Mouse (Mus musculus) embryonic fibroblast, embryonic 13.5 days (primary cell): ENCODE results near the gene Ptpn6. TPM values are rescaled to one million over a fixed set of nuclear protein-coding genes. Genes with fewer than 3 reads are reported as not detected.
"Not testable (repeated sequence)": the region's sequence is repeated elsewhere in the genome, so short reads cannot be mapped to it uniquely, and the experiment has no call there.

ENCODE experiments used
- H3K27ac ChIP-seq: 2 replicates; pipeline ENCODE4 v1.5.1; 2012; ENCODE audit warnings: low read length, control low read depth, inconsistent platforms; ENCODE audit not compliant: insufficient read depth
- H3K4me1 ChIP-seq: 2 replicates; pipeline ENCODE4 v1.6.1; 2011; ENCODE audit warnings: low read length; ENCODE audit not compliant: control insufficient read depth, insufficient read depth
- H3K4me3 ChIP-seq: 2 replicates; pipeline ENCODE4 v1.5.1; 2011; ENCODE audit warnings: mild to moderate bottlenecking, control low read depth, low read length; ENCODE audit not compliant: insufficient read depth
- CTCF ChIP-seq: IDR thresholded peaks from 2 replicates; pipeline ENCODE4 v1.5.1; 2011; ENCODE audit warnings: mild to moderate bottlenecking, control low read depth, low read length, moderate library complexity, borderline replicate concordance; ENCODE audit not compliant: insufficient read depth
- POLR2A ChIP-seq: IDR thresholded peaks from 2 replicates; pipeline ENCODE4 v1.6.1; 2011; ENCODE audit warnings: low read depth, mild to moderate bottlenecking, control low read depth, low read length, moderate library complexity
- polyA plus RNA-seq: library from polyadenylated mRNA; stranded (reverse); fragments of >200 nt; gene quantifications from 2 replicates; pipeline ENCODE4 v1.2.4, GENCODE M21; 2011; ENCODE audit warnings: low read depth; ENCODE audit not compliant: missing spikeins, insufficient read length

The Ptpn6 gene
- polyA plus RNA-seq, 1 experiment, result 4.3 TPM

DNA sequence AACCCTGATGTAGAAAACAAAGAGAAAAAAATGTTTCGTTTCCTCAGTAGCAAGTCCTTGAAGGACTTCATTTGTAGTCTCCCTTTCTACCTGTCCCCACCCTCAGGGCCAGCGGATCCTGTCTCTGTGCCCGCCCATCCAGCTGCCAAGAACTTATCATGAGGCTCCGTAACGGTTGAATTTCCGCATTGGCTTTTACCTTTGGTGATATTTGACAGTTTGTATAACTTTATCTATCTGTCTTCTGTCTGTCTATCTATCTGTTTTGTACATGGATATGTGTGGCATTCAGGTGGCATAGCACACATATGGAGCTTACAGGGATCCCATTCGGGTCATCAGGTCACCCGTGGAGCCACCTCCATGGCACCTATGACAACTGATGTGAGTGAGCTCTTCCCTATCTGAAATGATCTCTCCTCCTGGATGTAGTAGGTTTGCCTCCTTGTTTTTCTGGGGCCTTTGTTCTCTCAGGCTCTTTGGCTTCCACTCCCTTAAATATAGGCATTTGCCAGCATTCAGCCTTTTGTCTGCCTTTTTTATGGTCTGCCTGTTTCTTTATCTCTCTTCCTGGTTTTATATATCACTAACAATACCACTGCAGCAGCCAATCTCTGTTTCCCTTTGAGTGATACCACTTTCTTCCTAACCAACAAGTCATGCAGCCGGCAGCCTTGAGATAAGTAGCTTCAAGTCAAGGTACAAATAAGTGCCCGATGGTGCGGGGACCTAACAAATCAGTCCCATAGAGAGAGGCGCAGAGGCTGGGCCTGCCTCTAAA, 52.7 kb downstream of the Ptpn6 start:
- Histone ChIP-seq H3K4me1 (peaks cover 21% of the 10 kb centered on the region), H3K27ac (no peak overlapping the region), H3K4me3 (no peak overlapping the region)
- TF ChIP-seq CTCF (no peak), POLR2A (no peak)

DNA sequence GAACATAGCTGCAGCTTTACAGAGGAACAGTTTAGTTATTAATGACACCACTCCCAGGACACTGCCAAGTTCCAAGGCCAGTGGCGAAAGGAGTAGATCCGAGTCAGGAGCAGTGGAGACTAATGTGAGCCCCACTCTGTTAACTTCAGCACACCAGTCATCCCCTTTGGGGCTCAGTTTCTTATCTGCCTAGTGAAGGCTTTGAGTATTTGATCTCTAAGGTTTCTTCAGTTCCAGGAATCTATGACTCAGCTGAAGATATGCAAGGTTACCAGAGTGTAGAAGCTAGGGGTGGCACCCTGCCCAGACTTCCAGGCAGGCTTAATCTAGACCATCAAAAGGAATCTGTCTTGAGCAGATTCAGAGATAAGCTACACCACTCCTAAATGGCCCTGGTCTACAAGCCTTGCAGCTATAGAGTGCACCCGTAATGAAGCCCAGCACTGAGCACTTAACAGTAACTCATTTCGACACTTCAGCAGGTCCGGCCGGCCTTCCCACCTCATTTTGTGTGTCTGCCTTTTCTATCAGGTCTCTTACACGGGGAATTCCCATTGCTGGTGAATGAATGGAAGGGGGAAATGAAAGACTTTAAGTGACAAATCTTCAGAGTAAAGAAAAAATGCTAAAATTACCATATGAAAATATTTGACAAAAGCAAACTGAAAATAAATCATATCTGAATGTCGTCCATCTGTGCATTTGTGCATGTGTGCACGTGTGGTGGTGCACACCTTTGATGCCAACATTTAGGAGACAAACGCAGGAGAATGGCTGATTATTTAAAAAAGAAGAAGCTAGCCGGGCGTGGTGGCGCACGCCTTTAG, 54.7 kb downstream of the Ptpn6 start:
- H3K4me3 ChIP-seq, result no peak overlapping the region
- H3K27ac ChIP-seq, result peak overlapping the region; percentile 53
- no peak for TF ChIP-seq POLR2A
- no peak for TF ChIP-seq CTCF
- H3K4me1 ChIP-seq, result peaks cover 18% of the 10 kb centered on the region

DNA sequence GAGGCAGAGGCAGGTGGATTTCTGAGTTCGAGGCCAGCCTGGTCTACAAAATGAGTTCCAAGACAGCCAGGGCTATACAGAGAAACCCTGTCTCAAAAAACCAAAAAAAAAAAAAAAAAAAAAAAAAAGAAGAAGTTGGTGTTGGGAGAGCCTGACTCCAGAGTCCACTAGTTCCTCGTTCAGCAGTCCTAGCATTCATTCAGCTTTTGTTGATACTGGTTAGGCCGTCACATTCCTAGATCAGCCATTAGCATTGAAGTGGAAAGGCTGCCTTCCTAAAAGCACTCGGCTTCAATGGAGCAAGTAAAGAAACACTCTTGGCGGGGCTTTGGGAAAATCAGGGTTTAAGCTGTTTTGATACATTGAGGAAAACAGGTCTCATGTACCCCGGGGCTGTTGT, 56.2 kb downstream of the Ptpn6 start:
- H3K4me1 ChIP-seq, result peaks cover 11% of the 10 kb centered on the region
- not testable (repeated sequence) for H3K27ac ChIP-seq, H3K4me3 ChIP-seq

DNA sequence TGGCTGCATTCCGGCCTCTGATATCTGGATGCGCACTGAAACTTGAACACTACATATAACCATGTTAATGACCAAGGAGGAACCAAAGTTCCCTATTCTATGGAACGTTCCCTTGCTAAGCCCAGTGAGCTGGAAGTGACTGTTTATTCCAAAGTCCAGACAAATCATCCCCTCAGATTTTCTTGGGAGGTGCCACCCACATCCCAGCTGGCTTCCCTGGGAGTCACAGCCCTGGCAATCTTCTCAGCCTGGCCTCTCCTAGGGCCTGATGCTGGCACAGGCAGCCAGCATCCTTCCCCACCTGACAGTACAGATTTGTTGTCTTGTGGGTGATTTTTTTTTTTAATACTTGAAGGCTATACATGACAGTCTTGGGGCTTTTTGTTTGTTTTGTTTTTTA, 59.0 kb downstream of the Ptpn6 start:
- TF ChIP-seq POLR2A (no peak), CTCF (no peak)
- H3K27ac ChIP-seq, result no peak overlapping the region
- H3K4me1 ChIP-seq, result peaks cover 11% of the 10 kb centered on the region
- no peak overlapping the region for H3K4me3 ChIP-seq

DNA sequence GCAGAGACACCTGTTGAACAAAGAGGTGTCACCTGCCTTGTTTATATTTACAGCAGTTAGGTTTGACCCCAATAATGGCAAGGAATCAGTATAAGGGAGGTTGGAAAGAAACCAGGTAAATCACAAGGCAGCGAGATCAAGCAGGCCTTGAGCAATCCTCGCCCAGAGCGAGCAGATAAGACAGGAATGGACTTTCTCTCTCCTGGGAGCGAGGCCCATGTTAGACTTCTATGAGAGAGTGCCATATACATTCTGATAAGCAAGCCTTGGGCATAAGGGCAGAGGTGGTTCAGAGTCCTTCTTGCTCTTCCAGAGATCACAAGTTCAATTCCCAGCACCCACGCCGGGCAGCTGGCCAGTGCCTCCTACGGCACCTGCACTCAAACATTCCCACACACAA, 59.7 kb downstream of the Ptpn6 start:
- peaks cover 9% of the 10 kb centered on the region for H3K4me1 ChIP-seq
- no peak overlapping the region for H3K27ac ChIP-seq
- TF ChIP-seq CTCF, result no peak
- no peak for TF ChIP-seq POLR2A
- H3K4me3 ChIP-seq, result no peak overlapping the region

DNA sequence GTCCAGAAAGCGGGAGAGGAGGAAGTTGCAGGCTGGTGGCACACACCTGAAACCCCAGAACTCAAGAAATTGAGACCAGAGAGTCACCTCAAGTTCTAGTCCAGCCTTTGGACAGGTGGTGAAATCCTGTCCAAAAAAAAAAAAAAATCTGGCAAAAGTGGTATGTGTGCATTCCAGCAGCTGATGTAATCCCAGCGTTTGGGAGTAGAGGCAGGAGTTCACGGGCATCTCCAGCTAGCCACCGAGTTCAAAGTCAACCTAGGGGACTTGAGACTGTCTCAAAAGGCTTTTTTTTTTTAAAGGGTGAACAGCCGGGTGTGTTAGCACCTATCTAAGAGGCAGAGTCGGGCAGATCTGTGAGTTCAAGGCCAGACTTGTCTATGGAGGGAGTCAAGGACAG, 62.3 kb downstream of the Ptpn6 start:
- TF ChIP-seq CTCF (no peak), POLR2A (no peak)
- H3K4me3 ChIP-seq, result no peak overlapping the region
- H3K27ac ChIP-seq, result no peak overlapping the region
- H3K4me1 ChIP-seq, result no peaks in the 10 kb centered on the region; the same call in 1 of the 2 replicates

DNA sequence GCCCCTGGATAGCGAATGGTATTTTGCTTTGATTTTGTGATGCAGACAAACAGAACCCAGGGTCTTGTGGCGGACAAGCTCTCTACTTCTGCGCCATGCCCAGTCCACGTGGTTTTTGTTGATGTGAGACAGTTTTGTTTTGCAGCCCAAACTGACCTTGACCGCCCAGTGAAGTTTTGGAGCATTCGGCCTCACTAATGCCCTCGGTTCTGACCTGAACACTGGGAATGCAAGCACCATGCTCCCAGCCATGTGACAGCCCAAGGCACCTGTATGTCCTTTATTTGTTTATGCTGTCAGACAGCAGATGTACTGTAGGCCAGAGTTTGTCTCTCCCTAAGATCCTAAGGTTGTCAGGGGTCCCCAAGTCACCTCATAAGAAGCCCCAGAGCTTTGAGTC, 63.9 kb downstream of the Ptpn6 start:
- Histone ChIP-seq H3K27ac (no peak overlapping the region), H3K4me1 (no peaks in the 10 kb centered on the region; the same call in 1 of the 2 replicates), H3K4me3 (no peak overlapping the region)
- TF ChIP-seq POLR2A, result no peak
- no peak for TF ChIP-seq CTCF

DNA sequence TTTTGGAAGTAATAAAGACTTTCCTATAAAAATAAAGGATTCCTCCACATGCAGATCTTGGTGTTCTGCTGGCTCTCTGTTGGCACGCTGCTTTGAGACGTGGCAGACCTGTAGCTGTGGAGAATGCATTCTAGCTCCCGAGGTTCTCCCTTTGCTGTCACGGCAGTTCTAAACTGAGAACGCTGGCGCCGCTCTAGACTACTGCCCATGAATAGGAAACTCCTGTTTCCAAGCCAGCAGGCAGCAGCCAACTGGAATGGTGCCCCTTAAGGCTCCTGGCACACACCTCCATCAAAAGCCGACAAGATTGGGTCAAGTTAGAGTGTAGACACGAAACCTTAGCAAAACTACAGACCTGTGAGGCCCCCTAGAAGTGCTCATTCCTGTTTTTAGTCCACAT, 64.9 kb downstream of the Ptpn6 start:
- TF ChIP-seq POLR2A, result no peak
- TF ChIP-seq CTCF, result no peak
- Histone ChIP-seq H3K4me3 (no peak overlapping the region), H3K4me1 (no peaks in the 10 kb centered on the region; the same call in 1 of the 2 replicates), H3K27ac (no peak overlapping the region)

DNA sequence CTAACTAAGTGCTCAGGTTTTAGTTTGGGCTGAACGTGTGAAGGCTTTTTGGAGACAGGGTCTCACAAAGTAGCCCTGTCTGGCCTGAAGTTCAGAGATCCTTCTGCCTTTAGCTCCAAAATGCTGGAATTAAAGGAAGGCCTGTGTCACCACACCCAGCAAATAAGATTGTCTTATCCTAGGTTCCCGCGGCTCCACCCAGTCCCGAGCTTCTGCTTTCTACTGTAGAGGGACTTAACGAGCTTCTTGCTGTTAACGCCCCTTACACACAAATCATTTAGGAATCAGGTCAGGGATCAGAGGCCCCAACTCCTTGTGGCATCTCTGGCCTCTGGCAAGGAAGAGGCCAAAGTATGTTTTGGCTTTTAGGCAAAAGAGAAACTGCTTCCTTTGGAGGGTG, 66.4 kb downstream of the Ptpn6 start:
- Histone ChIP-seq H3K4me1 (no peaks in the 10 kb centered on the region; the same call in 1 of the 2 replicates), H3K4me3 (no peak overlapping the region), H3K27ac (no peak overlapping the region)
- no peak for TF ChIP-seq POLR2A
- TF ChIP-seq CTCF, result no peak

Other genes starting within 250 kb of the Ptpn6 start
- 3.3 and 3.6 TPM in 2 replicates for gene C1rl, start 245.6 kb downstream of the Ptpn6 start, polyA plus RNA-seq
- gene C1ra, start 226.3 kb downstream of the Ptpn6 start, polyA plus RNA-seq, result 15.4 and 30.1 TPM in 2 replicates
- 17.0 and 50.4 TPM in 2 replicates for gene C1s1, start 196.4 kb downstream of the Ptpn6 start, polyA plus RNA-seq
- gene C1rb, start 168.4 kb downstream of the Ptpn6 start, polyA plus RNA-seq, result not detected in 2 replicates
- 0.42 TPM in 1 of 2 replicates, not detected in the other for gene C1s2, start 102.6 kb downstream of the Ptpn6 start, polyA plus RNA-seq
- gene Lpcat3, start 75.7 kb downstream of the Ptpn6 start, polyA plus RNA-seq, result 51.4 and 67.0 TPM in 2 replicates
- 67.1 and 68.9 TPM in 2 replicates for gene Emg1, start 26.5 kb downstream of the Ptpn6 start, polyA plus RNA-seq
- 249 and 253 TPM in 2 replicates for gene Phb2, start 26.4 kb downstream of the Ptpn6 start, polyA plus RNA-seq
- 149 and 157 TPM in 2 replicates for gene Grcc10, start 2.7 kb upstream of the Ptpn6 start, polyA plus RNA-seq
- 0.58 and 0.63 TPM in 2 replicates for gene Gm45234, start 17.3 kb upstream of the Ptpn6 start, polyA plus RNA-seq
- gene Atn1, start 17.8 kb upstream of the Ptpn6 start, polyA plus RNA-seq, result 75.9 and 77.3 TPM in 2 replicates
- 17.5 and 24.1 TPM in 2 replicates for gene Eno2, start 31.0 kb upstream of the Ptpn6 start, polyA plus RNA-seq
- not detected in 2 replicates for gene Lrrc23, start 41.0 kb upstream of the Ptpn6 start, polyA plus RNA-seq
- gene Spsb2, start 69.9 kb upstream of the Ptpn6 start, polyA plus RNA-seq, result 9.1 and 11.7 TPM in 2 replicates
- 372 and 458 TPM in 2 replicates for gene Tpi1, start 75.6 kb upstream of the Ptpn6 start, polyA plus RNA-seq
- gene Usp5, start 90.8 kb upstream of the Ptpn6 start, polyA plus RNA-seq, result 87.6 and 105 TPM in 2 replicates
- gene Cdca3, start 90.8 kb upstream of the Ptpn6 start, polyA plus RNA-seq, result 42.0 and 61.1 TPM in 2 replicates
- 0.45 and 0.72 TPM in 2 replicates for gene Gnb3, start 101.6 kb upstream of the Ptpn6 start, polyA plus RNA-seq
- 72.7 and 76.7 TPM in 2 replicates for gene P3h3, start 119.0 kb upstream of the Ptpn6 start, polyA plus RNA-seq
- gene Gpr162, start 125.3 kb upstream of the Ptpn6 start, polyA plus RNA-seq, result 0.55 and 0.63 TPM in 2 replicates
- gene Cd4, start 149.5 kb upstream of the Ptpn6 start, polyA plus RNA-seq, result not detected in 2 replicates
- gene Lag3, start 173.0 kb upstream of the Ptpn6 start, polyA plus RNA-seq, result 1.2 TPM in 2 replicates
- 602 and 622 TPM in 2 replicates for gene Ptms, start 181.4 kb upstream of the Ptpn6 start, polyA plus RNA-seq
- 250 and 255 TPM in 2 replicates for gene Mlf2, start 192.7 kb upstream of the Ptpn6 start, polyA plus RNA-seq
- gene Cops7a, start 226.8 kb upstream of the Ptpn6 start, polyA plus RNA-seq, result 77.4 and 94.3 TPM in 2 replicates